Mouse (Mus musculus) hindbrain, embryonic 15.5 days (tissue): ENCODE measurements around the gene Tm9sf4. TPM values are rescaled to one million over a fixed set of nuclear protein-coding genes. Genes with fewer than 3 reads are reported as not detected.

Experiments
- ATAC-seq: fragments of 200-750 bp; cut with Nextera tagmentation; 2 replicates; pipeline ENCODE4 v1.8.0; 2017; ENCODE audit warnings: low read depth, moderate number of reproducible peaks, moderate TSS enrichment; ENCODE audit not compliant: low FRiP score
- H3K27ac ChIP-seq: fragments of 300-500 bp; sonication (generic); replicated peaks from 2 replicates; pipeline ENCODE4 v1.5.1; 2015; ENCODE audit warnings: mild to moderate bottlenecking, inconsistent platforms
- H3K27me3 ChIP-seq: fragments of 300-500 bp; sonication (generic); 2 replicates; pipeline ENCODE4 v1.6.1; 2015; ENCODE audit warnings: control low read depth, inconsistent platforms
- H3K36me3 ChIP-seq: fragments of 300-500 bp; sonication (generic); 2 replicates; pipeline ENCODE4 v1.6.1; 2015; ENCODE audit warnings: control low read depth, inconsistent platforms
- H3K4me1 ChIP-seq: fragments of 300-500 bp; sonication (generic); replicated peaks from 2 replicates; pipeline ENCODE4 v1.6.1; 2015; ENCODE audit warnings: control low read depth, inconsistent platforms
- H3K4me2 ChIP-seq: fragments of 300-500 bp; sonication (generic); 2 replicates; pipeline ENCODE4 v1.6.1; 2015; ENCODE audit warnings: moderate library complexity, mild to moderate bottlenecking, inconsistent platforms
- H3K4me3 ChIP-seq: fragments of 300-500 bp; sonication (generic); 2 replicates; pipeline ENCODE4 v1.5.1; 2015; ENCODE audit warnings: mild to moderate bottlenecking, inconsistent platforms
- H3K9ac ChIP-seq: fragments of 300-500 bp; sonication (generic); 2 replicates; pipeline ENCODE4 v1.6.1; 2015; ENCODE audit warnings: inconsistent platforms
- H3K9me3 ChIP-seq: fragments of 300-500 bp; sonication (generic); 2 replicates; pipeline ENCODE4 v1.6.1; 2016; ENCODE audit warnings: control low read depth, inconsistent platforms
- WGBS: fragments of 180-500 bp; shearing (Covaris S2); methylation state at CpG from one replicate; pipeline ENCODE4 v1.1.7; 2015; 5-methylcytosine and 5-hydroxymethylcytosine counted together
- polyA plus RNA-seq: library from polyadenylated mRNA; unstranded; fragments of >200 nt; fragmentation: Nextera tagmentation; extraction: Ambion mirVana; gene quantifications from 2 replicates; pipeline ENCODE4 v1.2.1, GENCODE M21; 2015

The Tm9sf4 gene
- polyA plus RNA-seq, 1 experiment from 2014 or later = 85.6 TPM

- Histone ChIP-seq H3K4me1 (peaks cover 42% of the 10 kb centered on the region), H3K4me2 (peak within 1 kb of the TSS; percentile 82), H3K9ac (peak within 1 kb of the TSS; percentile 99), H3K36me3 (no peaks in the 10 kb centered on the region), H3K27ac (peak within 1 kb of the TSS; percentile 91), H3K4me3 (peak within 1 kb of the TSS; percentile 99), H3K9me3 (no peaks in the 10 kb centered on the region), H3K27me3 (no peaks in the 10 kb centered on the region)
- WGBS = under 1% methylated on average over 63 of the region's 72 CpGs
- peak; percentile 98 for ATAC-seq
Observed at GRCm38 (mm10) chr2:153241250-153242014, 80.3 kb downstream of the Tm9sf4 start, which contains the start of the genes Plagl2 and Pofut1. Gene Plagl2 (minus strand): TSS chr2:153241426. Gene Pofut1 (plus strand): TSS chr2:153241533.

GRCm38 (mm10) chr2:153242156-153242555 is 81.1 kb downstream of the Tm9sf4 start:
- Histone ChIP-seq H3K4me3 (peak overlapping the region; percentile 99), H3K27ac (peak overlapping the region; percentile 91; the same call in 1 of the 2 replicates), H3K4me1 (peaks cover 42% of the 10 kb centered on the region), H3K9ac (peak overlapping the region; percentile 99), H3K27me3 (no peaks in the 10 kb centered on the region), H3K4me2 (peak overlapping the region; percentile 82), H3K9me3 (no peaks in the 10 kb centered on the region), H3K36me3 (no peaks in the 10 kb centered on the region)
- WGBS = 64% methylated on average over 6 of the region's 6 CpGs
- ATAC-seq = no peak

GRCm38 (mm10) chr2:153249751-153250150 is 88.6 kb downstream of the Tm9sf4 start:
- Histone ChIP-seq H3K9ac (no peak overlapping the region), H3K4me1 (no peaks in the 10 kb centered on the region), H3K9me3 (no peaks in the 10 kb centered on the region), H3K4me2 (no peak overlapping the region), H3K36me3 (peaks cover 18% of the 10 kb centered on the region), H3K27me3 (no peaks in the 10 kb centered on the region), H3K27ac (no peak overlapping the region), H3K4me3 (no peak overlapping the region)
- WGBS = 96% methylated on average over 5 of the region's 5 CpGs
- no peak for ATAC-seq

- Histone ChIP-seq H3K9me3 (no peaks in the 10 kb centered on the region), H3K4me2 (no peak overlapping the region), H3K4me1 (no peaks in the 10 kb centered on the region), H3K4me3 (no peak overlapping the region), H3K27me3 (no peaks in the 10 kb centered on the region), H3K36me3 (peaks cover 11% of the 10 kb centered on the region), H3K27ac (no peak overlapping the region), H3K9ac (no peak overlapping the region)
- WGBS = 95% methylated on average over 2 of the region's 2 CpGs
- no peak for ATAC-seq
Observed at GRCm38 (mm10) chr2:153256604-153257003, 95.5 kb downstream of the Tm9sf4 start.

- no peak overlapping the region for H3K4me3 ChIP-seq
- H3K36me3 ChIP-seq = peaks cover 30% of the 10 kb centered on the region
- H3K4me1 ChIP-seq = no peaks in the 10 kb centered on the region
- no peak overlapping the region for H3K9ac ChIP-seq
- WGBS = 91% methylated on average over 12 of the region's 12 CpGs
- no peaks in the 10 kb centered on the region for H3K9me3 ChIP-seq
- no peaks in the 10 kb centered on the region for H3K27me3 ChIP-seq
- no peak overlapping the region for H3K4me2 ChIP-seq
- H3K27ac ChIP-seq = no peak overlapping the region
- ATAC-seq = no peak
Observed at GRCm38 (mm10) chr2:153259030-153259863, 98.1 kb downstream of the Tm9sf4 start.

Other genes with a start within 250 kb of the Tm9sf4 start
- 0.05 and 0.08 TPM in 2 replicates for gene Mylk2, start 250.0 kb upstream of the Tm9sf4 start, polyA plus RNA-seq
- gene Foxs1, start 228.1 kb upstream of the Tm9sf4 start, polyA plus RNA-seq = 4.6 and 4.9 TPM in 2 replicates
- 10.3 and 13.5 TPM in 2 replicates for gene Dusp15, start 209.6 kb upstream of the Tm9sf4 start, polyA plus RNA-seq
- 8.3 and 8.7 TPM in 2 replicates for gene Ttll9, start 198.8 kb upstream of the Tm9sf4 start, polyA plus RNA-seq
- gene Pdrg1, start 145.9 kb upstream of the Tm9sf4 start, polyA plus RNA-seq = 234 TPM in 2 replicates
- 1.9 and 2.1 TPM in 2 replicates for gene Xkr7, start 129.5 kb upstream of the Tm9sf4 start, polyA plus RNA-seq
- gene Ccm2l, start 95.3 kb upstream of the Tm9sf4 start, polyA plus RNA-seq = 2.0 and 2.1 TPM in 2 replicates
- 3.7 and 4.4 TPM in 2 replicates for gene Hck, start 52.8 kb upstream of the Tm9sf4 start, polyA plus RNA-seq
- 42.5 and 46.9 TPM in 2 replicates for gene Tspyl3, start 64.1 kb downstream of the Tm9sf4 start, polyA plus RNA-seq
- gene Plagl2, start 80.1 kb downstream of the Tm9sf4 start, polyA plus RNA-seq = 5.8 and 6.2 TPM in 2 replicates
- 5.5 and 5.6 TPM in 2 replicates for gene Pofut1, start 80.2 kb downstream of the Tm9sf4 start, polyA plus RNA-seq
- 22.8 and 23.1 TPM in 2 replicates for gene Kif3b, start 130.1 kb downstream of the Tm9sf4 start, polyA plus RNA-seq
- gene Asxl1, start 184.5 kb downstream of the Tm9sf4 start, polyA plus RNA-seq = 13.8 and 14.1 TPM in 2 replicates